Mouse (Mus musculus) thymus, adult 2 months (tissue): ENCODE data around the gene Cbln1. TPM values are rescaled to one million over a fixed set of nuclear protein-coding genes. Genes with fewer than 3 reads are reported as not detected.

Experiments used
- DNase-seq: peaks from one replicate; pipeline ENCODE4 v3.0.0; 2021
- H3K27ac ChIP-seq: fragments of 200-500 bp; 2 replicates; pipeline ENCODE4 v1.5.1; 2012; ENCODE audit warnings: low read length, control low read depth; ENCODE audit not compliant: control insufficient read depth, insufficient read depth
- H3K27me3 ChIP-seq: fragments of 200-500 bp; 2 replicates; pipeline ENCODE4 v1.6.1; 2012; ENCODE audit warnings: mild to moderate bottlenecking, low read length, moderate library complexity, mixed read lengths; ENCODE audit not compliant: control insufficient read depth, insufficient read depth
- H3K36me3 ChIP-seq: fragments of 200-500 bp; 2 replicates; pipeline ENCODE4 v1.6.1; 2012; ENCODE audit warnings: mild to moderate bottlenecking, low read length, moderate library complexity; ENCODE audit not compliant: control insufficient read depth, insufficient read depth
- H3K4me1 ChIP-seq: fragments of 200-500 bp; replicated peaks from 2 replicates; pipeline ENCODE4 v1.6.1; 2012; ENCODE audit warnings: low read length; ENCODE audit not compliant: control insufficient read depth, insufficient read depth
- H3K4me3 ChIP-seq: fragments of 200-500 bp; 2 replicates; pipeline ENCODE4 v1.5.1; 2012; ENCODE audit warnings: mild to moderate bottlenecking, low read length, control low read depth, moderate library complexity; ENCODE audit not compliant: control insufficient read depth, insufficient read depth
- CTCF ChIP-seq: fragments of 200-500 bp; IDR thresholded peaks from 2 replicates; pipeline ENCODE4 v1.5.1; 2012; ENCODE audit warnings: mild to moderate bottlenecking, control low read depth, low read length, moderate library complexity, borderline replicate concordance; ENCODE audit not compliant: control insufficient read depth, poor library complexity, insufficient read depth; ENCODE audit errors: extremely low read depth
- POLR2A ChIP-seq: fragments of 200-500 bp; IDR thresholded peaks from 2 replicates; pipeline ENCODE4 v1.6.1; 2012; ENCODE audit warnings: mild to moderate bottlenecking, low read length, control low read depth, moderate library complexity; ENCODE audit not compliant: control insufficient read depth, poor library complexity, insufficient read depth; ENCODE audit errors: extremely low read depth
- WGBS: fragments of 180-500 bp; shearing (Covaris S2); methylation state at CpG from one replicate; pipeline ENCODE4 v1.1.7; 2018; 5-methylcytosine and 5-hydroxymethylcytosine counted together
- polyA plus RNA-seq: library from polyadenylated mRNA; depleted of rRNA; stranded (reverse); fragments of >200 nt; gene quantifications from 2 replicates; pipeline ENCODE4 v1.2.3, GENCODE M21; 2012

Gene Cbln1
- polyA plus RNA-seq, 1 experiment: 0.12 TPM

DNA sequence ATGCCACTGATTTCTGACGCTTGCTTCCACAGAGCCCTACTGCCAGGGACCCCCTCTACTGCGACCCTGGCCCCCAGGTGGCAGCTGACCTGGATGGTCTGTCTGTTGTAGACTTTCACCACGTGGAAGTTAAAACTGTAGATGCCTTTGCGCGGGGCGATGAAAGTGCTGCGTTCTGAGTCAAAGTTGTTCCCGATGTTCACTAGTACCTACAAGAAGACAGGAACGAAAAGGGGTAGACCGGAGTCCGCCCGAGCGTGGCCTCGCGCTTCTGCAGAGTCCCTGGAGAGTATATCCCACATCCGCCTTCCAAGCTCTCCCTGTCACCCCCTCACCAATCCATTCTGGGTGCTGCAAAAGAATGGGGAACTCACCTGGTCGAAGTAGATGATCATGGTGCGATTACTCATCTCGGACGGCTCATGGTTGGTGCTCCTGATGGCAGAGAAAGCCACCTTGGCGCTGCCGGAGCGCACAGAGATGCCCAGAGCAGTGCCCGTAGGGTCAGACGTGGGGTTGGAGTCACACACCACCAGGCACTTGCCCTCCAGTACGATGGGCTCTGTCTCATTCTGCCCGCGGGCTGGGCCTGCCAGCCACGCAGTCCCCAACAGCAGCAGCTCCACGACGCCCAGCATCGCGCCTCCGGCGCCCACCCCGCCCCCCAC is 672 bp downstream of the Cbln1 start:
- Histone ChIP-seq H3K4me3 (no peak overlapping the region), H3K27ac (no peak overlapping the region), H3K36me3 (no peaks in the 10 kb centered on the region), H3K27me3 (peaks cover 20% of the 10 kb centered on the region), H3K4me1 (peaks cover 10% of the 10 kb centered on the region)
- DNase-seq: no peak
- 11% methylated on average over 36 of the region's 36 CpGs for WGBS
- TF ChIP-seq POLR2A (no peak), CTCF (no peak)

DNA sequence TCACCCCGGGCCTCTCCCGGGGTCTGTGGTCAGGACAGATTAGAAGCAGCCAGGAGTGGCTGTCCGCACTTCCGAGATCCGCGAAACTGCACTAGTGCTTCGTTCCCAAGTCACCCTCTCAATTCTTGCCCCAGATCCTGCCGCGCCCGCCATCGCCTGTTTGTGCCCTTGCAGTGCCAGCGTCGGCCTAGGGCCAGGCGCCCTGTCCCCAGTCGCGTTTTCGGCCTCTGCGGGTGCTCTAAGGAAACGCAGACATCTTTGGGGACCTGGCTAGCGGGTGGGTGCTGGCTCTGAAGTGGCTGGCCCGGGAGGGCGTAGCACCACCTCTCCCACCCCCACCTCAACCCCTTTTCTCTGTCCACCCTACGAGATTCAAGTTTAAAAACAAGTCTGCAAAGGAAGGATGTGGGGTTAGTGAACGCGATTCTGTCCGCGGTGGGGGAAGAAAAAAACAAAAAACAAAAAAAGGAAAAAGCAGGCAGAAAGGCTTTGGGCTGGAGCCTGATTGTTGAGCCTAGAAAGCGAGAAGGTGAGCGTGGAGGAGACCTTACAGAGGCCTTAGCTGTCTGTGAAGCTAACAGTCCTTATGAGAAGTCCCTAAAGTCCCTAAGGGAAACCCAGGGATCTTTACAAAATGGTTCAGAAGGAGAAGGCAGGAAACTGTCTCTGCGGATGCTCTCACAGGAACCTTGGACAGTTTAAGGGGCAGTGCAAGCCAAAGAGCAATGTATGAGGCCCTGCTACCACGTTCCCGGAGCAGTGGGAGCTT is 1.4 kb downstream of the Cbln1 start:
- Histone ChIP-seq H3K27me3 (peaks cover 20% of the 10 kb centered on the region), H3K4me1 (peaks cover 10% of the 10 kb centered on the region), H3K36me3 (no peaks in the 10 kb centered on the region), H3K4me3 (no peak overlapping the region), H3K27ac (no peak overlapping the region)
- 4% methylated on average over 32 of the region's 32 CpGs for WGBS
- DNase-seq: no peak
- TF ChIP-seq CTCF: no peak
- no peak for TF ChIP-seq POLR2A

DNA sequence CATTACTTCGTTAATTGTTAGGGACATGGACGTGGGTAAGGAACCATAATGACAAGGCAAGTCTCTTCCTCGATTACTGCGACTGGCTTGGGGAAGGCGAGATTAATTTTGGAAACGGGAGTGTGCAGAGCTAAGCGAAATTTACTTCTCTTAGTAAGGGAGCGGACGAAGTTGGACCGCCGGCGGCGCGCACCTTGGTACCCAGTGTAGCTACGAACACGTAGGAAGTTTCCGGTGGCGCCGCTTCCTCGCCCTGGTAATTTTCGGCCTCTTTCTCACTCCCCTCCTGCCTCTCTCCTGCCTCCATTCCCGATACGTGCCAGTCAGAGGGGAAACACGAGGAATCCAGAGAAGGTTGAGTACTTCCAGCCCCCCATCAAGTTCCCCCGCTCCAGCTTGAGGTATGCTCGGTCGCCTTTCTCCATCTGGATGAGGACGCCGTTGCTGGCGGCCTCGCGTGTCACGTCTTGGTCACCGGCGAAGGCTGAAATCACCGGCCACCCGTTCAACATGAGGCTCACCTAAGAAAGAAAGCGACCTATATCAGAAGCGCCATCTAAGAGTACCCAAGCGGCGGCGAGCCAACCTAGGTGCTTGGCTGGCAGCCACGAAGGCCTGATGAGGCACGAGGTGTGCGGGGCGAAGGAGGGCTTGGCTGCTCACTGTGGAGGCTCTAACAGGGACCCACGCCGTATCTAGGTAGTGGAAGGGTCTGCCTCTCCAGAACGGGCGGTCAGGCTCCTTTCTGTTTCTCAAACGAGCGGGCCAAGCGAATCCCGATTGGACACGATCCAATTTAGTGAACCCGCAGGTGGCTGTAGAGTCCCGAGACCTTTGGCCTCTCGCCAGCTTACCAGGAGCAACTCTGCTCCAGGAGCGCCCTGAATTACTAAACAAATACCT is 2.2 kb downstream of the Cbln1 start:
- H3K4me1 ChIP-seq: peaks cover 10% of the 10 kb centered on the region
- H3K4me3 ChIP-seq: no peak overlapping the region
- no peak for DNase-seq
- no peak overlapping the region for H3K27ac ChIP-seq
- WGBS: 3% methylated on average over 59 of the region's 59 CpGs
- peaks cover 20% of the 10 kb centered on the region for H3K27me3 ChIP-seq
- TF ChIP-seq POLR2A (no peak), CTCF (no peak)
- H3K36me3 ChIP-seq: no peaks in the 10 kb centered on the region

DNA sequence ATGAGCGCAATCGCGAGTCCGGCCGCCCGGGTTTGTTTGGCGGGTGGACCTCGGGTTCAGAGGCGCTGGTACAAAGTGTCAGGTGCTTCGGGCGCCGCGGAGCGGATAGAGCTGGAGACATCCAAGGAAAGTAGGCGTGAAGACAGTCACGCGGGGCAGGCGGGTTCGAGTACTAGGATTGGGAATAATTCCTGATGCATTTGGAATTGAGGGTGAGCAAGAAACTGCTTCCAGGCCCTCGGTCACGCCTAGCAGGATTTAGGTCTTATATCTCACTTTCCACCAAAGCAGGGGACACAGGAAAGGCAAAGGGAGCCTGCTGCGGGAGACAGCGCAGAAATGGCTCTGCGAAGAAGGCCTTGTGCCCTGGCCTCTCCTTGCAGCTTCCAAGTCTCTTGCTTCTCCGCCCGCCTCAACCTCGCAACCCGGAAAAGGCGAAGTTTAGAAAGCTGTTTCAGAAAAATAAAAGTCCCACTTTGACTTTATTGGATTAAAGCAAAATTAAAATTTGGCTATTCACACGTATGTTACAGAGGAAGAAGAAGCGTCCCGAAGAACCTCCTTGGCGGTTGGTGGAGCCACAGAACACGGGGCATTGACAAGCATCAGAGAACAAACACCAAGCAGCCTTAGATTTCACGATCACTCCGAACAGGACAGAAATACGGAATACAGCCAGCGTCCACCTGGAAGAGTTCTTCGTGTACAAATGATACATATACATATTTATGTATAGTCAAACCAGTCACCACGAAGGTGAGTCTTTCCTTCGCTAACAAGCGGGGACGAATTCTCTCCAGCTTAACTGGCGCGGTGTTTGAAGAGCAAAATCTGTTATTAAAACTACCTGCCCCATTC is 3.2 kb downstream of the Cbln1 start:
- peaks cover 10% of the 10 kb centered on the region for H3K4me1 ChIP-seq
- WGBS: 10% methylated on average over 45 of the region's 45 CpGs
- peaks cover 20% of the 10 kb centered on the region for H3K27me3 ChIP-seq
- no peak overlapping the region for H3K4me3 ChIP-seq
- H3K36me3 ChIP-seq: no peaks in the 10 kb centered on the region
- DNase-seq: no peak
- H3K27ac ChIP-seq: no peak overlapping the region
- TF ChIP-seq POLR2A (no peak), CTCF (no peak)

DNA sequence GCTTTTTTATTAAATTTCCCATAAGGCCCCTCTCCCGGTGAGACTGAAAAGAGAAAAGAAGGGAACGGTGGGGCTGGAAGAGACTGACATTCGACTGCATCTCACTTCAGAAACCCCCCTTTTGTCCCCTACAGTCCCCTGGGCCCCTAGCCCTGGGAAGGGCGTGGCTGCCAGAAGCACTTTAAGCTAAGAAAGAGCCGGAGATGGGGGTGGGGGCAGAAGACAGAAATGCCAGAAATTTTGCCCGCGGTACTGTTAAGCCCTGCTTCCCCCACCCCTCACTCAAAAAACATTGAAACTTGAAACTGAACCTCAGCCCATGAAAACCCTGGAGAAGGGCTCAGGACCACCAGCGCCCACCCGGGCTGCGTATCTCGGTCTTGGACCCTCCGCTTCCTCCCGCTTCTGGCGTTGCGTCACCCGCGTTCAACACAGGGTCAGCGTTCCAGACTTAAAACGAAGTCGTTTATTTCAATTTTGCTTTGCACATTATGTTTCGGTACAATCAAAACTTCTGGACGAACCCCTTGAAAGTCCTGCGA is 3.9 kb downstream of the Cbln1 start:
- Histone ChIP-seq H3K27me3 (peaks cover 20% of the 10 kb centered on the region), H3K4me3 (no peak overlapping the region), H3K4me1 (peaks cover 10% of the 10 kb centered on the region), H3K36me3 (no peaks in the 10 kb centered on the region), H3K27ac (no peak overlapping the region)
- DNase-seq: no peak
- 7% methylated on average over 23 of the region's 23 CpGs for WGBS
- TF ChIP-seq CTCF (no peak), POLR2A (no peak)
